Mouse (Mus musculus) frontal cortex, adult (tissue): Measurements from ENCODE around the gene B020004J07Rik.
"Not testable (repeated sequence)": the region's sequence is repeated elsewhere in the genome, so short reads cannot be mapped to it uniquely, and the experiment has no call there.

ENCODE experiments used
- ATAC-seq: cut with Nextera tagmentation; 2 replicates; pipeline ENCODE4 v1.9.2; 2017; ENCODE audit warnings: mild to moderate bottlenecking, moderate library complexity, mixed read lengths; ENCODE audit not compliant: low TSS enrichment

B020004J07Rik gene

DNA sequence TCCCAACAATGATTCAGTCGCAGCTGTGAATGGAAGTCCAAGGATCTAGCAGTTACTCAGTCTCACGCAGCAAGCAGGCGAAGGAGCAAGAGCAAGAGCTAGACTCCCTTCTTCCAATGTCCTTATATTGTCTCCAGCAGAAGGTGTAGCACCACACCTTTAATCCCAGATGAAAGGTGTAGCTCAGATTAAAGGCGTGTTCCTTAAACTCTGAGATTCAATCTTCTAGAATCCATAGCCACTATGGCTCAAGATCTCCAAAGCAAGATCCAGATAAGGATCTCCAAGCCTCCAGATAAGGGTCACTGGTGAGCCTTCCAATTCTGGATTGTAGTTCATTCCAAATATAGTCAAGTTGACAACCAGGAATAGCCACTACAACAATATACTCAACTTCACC, at the start of gene B020004J07Rik:
TSS of gene B020004J07Rik (minus strand) at position 101 of the 400 bp plus-strand sequence.
- ATAC-seq: not testable (repeated sequence)

- ATAC-seq: no peak
These were observed 45.6 kb upstream of the B020004J07Rik start for GRCm38 (mm10) chr4:101889377-101889776.

- ATAC-seq: no peak
These were observed 39.8 kb upstream of the B020004J07Rik start for GRCm38 (mm10) chr4:101883641-101884040.

- not testable (repeated sequence) for ATAC-seq
These were observed 31.9 kb upstream of the B020004J07Rik start for GRCm38 (mm10) chr4:101875687-101876086.

- ATAC-seq: not testable (repeated sequence)
These were observed 28.2 kb upstream of the B020004J07Rik start for GRCm38 (mm10) chr4:101872031-101872430.

DNA sequence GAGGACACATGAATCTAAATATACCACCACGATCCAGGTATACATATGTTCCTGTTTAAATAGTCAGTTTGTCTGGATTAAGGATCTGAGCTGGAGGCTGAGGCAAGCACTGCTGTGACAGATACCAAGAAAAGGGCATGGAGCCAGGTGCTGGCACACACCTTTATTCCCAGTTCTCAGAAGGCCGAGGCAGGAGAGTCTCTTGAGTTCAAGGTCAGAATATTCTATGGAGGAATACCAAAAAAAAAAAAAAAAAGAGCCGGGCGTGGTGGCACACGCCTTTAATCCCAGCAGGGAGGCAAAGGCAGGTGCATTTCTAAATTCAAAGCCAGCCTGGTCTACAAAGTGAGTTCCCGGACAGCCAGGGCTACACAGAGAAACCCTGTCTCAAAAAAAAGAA, 18.5 kb upstream of the B020004J07Rik start:
- ATAC-seq: no peak

GRCm38 (mm10) chr4:101860873-101861272, 17.1 kb upstream of the B020004J07Rik start:
- peak; percentile 72; the same call in 1 of the 2 replicates for ATAC-seq

GRCm38 (mm10) chr4:101850908-101851307, 7.1 kb upstream of the B020004J07Rik start:
- ATAC-seq: no peak
